Mouse (Mus musculus): ENCODE measurements around the gene Pabpn1l.

- TF ChIP-seq EP300 (IDR thresholded peaks at IDR 0.05; ENCODE audit: insufficient read depth, low read depth, low read length), result no peak
- TF ChIP-seq POLR2A (IDR thresholded peaks at IDR 0.05; ENCODE audit: insufficient read depth, low read depth, low read length), result no peak
- TF ChIP-seq CTCF (IDR thresholded peaks at IDR 0.05), result no peak
Observed at GRCm38 (mm10) chr8:122573577-122573976, 49.0 kb downstream of the Pabpn1l start.
